Mouse (Mus musculus) embryo, embryonic 10 days (tissue): ENCODE data around the gene Rtl4.

ENCODE experiments used
- DNase-seq: peaks from one replicate; pipeline ENCODE4 v3.0.0-alpha.2; 2015; ENCODE audit warnings: low spot score

Rtl4 gene

GRCm38 (mm10) chrX:144688207-144689118, at the start of gene Rtl4:
Rtl4 (plus strand) TSS chrX:144688907.
- no peak for DNase-seq

GRCm38 (mm10) chrX:144644756-144645155, 44.0 kb upstream of the Rtl4 start:
- no peak for DNase-seq

DNA sequence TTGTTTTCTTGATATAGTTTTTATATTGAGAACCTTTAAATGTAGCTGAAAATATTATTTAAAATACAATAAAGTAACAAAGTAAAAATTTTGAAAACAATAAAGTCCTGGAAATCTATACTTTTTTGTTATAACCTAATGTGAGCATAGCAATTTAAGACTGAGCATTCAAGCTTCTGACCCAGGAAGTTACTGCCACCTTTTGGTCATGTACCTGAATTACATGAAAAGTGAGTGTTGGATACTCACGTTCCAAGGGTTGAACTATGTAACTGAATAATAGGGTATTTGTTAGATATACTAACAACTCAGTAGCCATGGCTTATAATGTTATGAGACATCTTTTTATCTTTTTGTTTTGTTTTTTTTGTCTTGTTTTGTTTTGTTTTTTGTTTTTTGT, 43.3 kb upstream of the Rtl4 start:
- peak; percentile 7 for DNase-seq

- DNase-seq = no peak
Measured at GRCm38 (mm10) chrX:144652196-144652595, 36.5 kb upstream of the Rtl4 start.

GRCm38 (mm10) chrX:144687742-144688141, 965 bp upstream of the Rtl4 start:
- DNase-seq = no peak

- DNase-seq = no peak
Measured at GRCm38 (mm10) chrX:144688142-144688206, 733 bp upstream of the Rtl4 start, which contains the start of gene Trpc5. Trpc5 (minus strand) TSS chrX:144688180.

DNA sequence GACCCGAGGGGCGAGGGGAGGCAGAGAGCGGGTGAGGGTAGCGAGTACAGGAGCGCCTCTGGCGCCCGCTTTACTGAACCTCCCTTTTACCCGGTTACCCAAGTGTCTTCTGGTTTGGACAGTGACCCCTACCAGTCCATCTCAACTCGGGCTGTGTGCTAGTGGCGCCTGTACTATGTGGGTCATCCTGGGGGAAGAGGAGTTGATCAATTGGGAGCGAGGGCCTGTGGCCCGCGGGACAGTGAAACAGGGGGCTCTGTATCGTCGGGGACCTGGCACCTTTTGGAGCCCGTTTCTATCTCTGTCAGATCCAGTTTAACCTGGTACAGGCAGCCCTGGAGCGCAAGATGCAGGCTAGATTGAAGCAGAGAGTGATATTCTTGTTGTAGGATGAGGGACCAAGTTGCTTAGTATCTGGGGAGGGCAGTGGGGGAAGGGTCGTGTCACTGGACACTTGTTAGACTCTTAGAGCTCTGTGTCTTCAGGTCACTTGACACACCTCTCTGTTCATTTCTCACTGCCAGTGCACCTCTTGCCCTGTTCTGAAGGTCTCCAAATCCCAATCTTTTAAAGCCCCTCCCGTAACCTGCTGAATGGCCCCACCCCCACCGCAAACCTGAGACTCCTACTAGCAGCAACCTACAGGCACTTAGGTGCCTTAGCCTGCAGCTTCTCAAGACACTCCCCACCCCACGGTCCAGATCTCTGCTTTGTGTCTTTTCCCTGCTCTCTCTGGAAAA, 582 bp downstream of the Rtl4 start:
- DNase-seq = peak; percentile 10

GRCm38 (mm10) chrX:144689859-144690181, 1.1 kb downstream of the Rtl4 start:
- DNase-seq = peak; percentile 5

GRCm38 (mm10) chrX:144716330-144716729, 27.6 kb downstream of the Rtl4 start:
- DNase-seq = no peak

DNA sequence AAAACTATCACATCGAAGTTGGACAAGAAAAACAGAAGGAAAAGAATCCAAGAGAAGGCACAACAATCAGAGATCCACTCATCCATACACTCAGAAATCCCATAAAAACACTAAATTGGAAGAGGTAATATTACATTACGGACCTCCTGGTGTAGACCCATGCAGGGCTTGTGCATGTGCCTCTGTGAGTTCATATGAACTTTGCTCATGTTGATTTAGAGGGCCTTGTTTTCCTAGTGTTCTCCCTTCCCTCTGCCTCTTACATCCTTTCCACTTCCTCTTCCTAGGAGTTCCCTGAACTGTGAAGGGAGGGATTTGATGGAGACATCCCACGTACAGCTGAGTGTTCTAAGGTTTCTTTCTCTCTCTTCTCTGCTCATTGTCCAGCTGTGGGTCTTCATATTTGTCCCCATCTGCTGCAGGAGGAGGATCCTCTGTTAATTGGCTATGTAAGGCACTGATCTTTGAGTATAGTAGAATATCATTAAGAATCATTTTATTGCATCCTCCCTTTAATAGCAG, 58.9 kb downstream of the Rtl4 start:
- no peak for DNase-seq

GRCm38 (mm10) chrX:144986980-144987379, 298.3 kb downstream of the Rtl4 start:
- DNase-seq = peak; percentile 3

GRCm38 (mm10) chrX:145065484-145065913, 376.8 kb downstream of the Rtl4 start:
- no peak for DNase-seq

DNA sequence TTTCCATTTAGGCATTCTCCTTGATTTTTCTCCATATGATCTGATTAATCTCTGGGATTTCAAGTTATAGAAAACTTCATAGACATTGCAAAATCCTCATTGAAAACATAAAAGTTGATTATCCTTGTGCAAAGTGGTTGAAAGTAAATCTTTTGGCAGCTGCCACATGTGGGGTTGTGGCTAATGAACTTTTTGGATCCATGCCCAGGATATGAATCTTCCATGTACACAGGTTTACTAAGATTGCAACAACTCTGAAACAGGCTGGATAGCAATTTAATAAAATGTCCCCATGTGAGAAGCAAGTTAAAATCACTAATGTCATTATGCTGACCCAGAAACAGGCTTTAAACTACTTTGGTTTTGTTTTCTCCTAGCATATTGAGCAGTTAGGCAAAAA, 401.1 kb downstream of the Rtl4 start:
- no peak for DNase-seq

- DNase-seq = no peak
Measured at GRCm38 (mm10) chrX:145090360-145090759, 401.7 kb downstream of the Rtl4 start.

- DNase-seq = no peak
Measured at GRCm38 (mm10) chrX:145090964-145091363, 402.3 kb downstream of the Rtl4 start.
